Mouse (Mus musculus) CD4-positive naive resting alpha-beta T cell, adult 76 days (primary cell): ENCODE measurements around the gene Slc8a3. TPM values are rescaled to one million over a fixed set of nuclear protein-coding genes. Genes with fewer than 3 reads are reported as not detected.

Experiments used
- total RNA-seq: library from RNA; stranded (reverse); gene quantifications from one replicate; pipeline ENCODE4 v1.2.4, GENCODE M21; 2023

The Slc8a3 gene
- not detected for total RNA-seq

DNA sequence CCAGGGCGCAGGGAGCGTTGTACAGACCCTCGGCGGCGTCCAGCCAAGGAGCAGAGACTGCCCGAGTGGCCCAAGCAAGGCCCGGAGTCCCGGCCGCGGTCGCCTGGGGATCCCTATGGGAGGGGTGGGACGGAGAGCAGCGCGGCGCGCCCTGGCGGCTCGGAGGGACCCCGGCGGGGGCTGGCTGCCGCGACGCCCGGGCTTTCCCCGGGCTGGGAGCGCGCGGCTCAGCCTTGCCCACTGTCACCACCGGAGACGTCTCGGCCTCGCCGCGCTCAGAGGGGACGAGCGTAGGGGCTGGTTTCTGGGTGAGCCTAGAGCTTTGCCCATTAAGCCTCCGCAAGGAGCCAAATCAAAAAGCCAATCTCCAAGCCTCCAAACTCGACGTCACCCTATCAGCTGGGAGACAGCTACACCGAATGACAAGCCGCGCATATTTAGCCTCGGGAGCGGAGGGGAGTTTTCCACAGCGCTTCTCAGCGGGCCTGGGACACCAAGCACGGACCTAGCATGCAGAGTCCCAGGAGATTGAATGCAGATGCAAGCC lies at the start of gene Slc8a3:
Slc8a3 (minus strand) TSS at position 306 of the 547 bp plus-strand sequence.

GRCm38 (mm10) chr12:81379364-81379763 lies 46.4 kb upstream of the Slc8a3 start, which contains the start of gene Gm4787:
Gene Gm4787 (minus strand): TSS chr12:81379464.

Other genes starting within 250 kb of the Slc8a3 start
- 0.79 TPM for gene Gm4787, start 46.3 kb upstream of the Slc8a3 start, total RNA-seq
- 2.5 TPM for gene Adam4, start 88.8 kb upstream of the Slc8a3 start, total RNA-seq
- 75.2 TPM for gene Cox16, start 151.9 kb upstream of the Slc8a3 start, total RNA-seq
- 23.3 TPM for gene Gm20498, start 199.7 kb upstream of the Slc8a3 start, total RNA-seq
- gene Synj2bp, start 199.7 kb upstream of the Slc8a3 start, total RNA-seq: 21.6 TPM
- gene Adam21, start 235.3 kb upstream of the Slc8a3 start, total RNA-seq: not detected